Mouse (Mus musculus): ENCODE measurements around the gene Vmn1r65.

- TF ChIP-seq CTCF (IDR thresholded peaks at IDR 0.05; ENCODE audit: extremely low read depth, insufficient read length, insufficient replicate concordance, low read depth, low read length) (no peak), POLR2A (IDR thresholded peaks at IDR 0.05; ENCODE audit: low read depth, low read length) (no peak)
Measured at GRCm38 (mm10) chr7:6010910-6011309, at the start of gene Vmn1r65.
